Mouse (Mus musculus): ENCODE data around the gene Chka.

GRCm38 (mm10) chr19:3847711-3848110 lies 3.9 kb upstream of the Chka start:
- TF ChIP-seq POLR2A (IDR thresholded peaks at IDR 0.05; ENCODE audit: low read depth, low read length), result no peak
- no peak for TF ChIP-seq CTCF (IDR thresholded peaks at IDR 0.05; ENCODE audit: extremely low read depth, insufficient read length, insufficient replicate concordance, low read depth, low read length)

Data from small intestine, adult 2 months (tissue).